Mouse (Mus musculus) intestine, postnatal 0 days (tissue): ENCODE measurements around the gene Kazn. TPM values are rescaled to one million over a fixed set of nuclear protein-coding genes. Genes with fewer than 3 reads are reported as not detected.

ENCODE experiments used
- ATAC-seq: fragments of 200-750 bp; cut with Nextera tagmentation; 2 replicates; pipeline ENCODE4 v1.8.0; 2017; ENCODE audit warnings: mild to moderate bottlenecking, moderate TSS enrichment, moderate library complexity
- H3K27ac ChIP-seq: fragments of 300-500 bp; sonication (generic); 2 replicates; pipeline ENCODE4 v1.5.1; 2014; ENCODE audit warnings: mild to moderate bottlenecking, low read depth, low read length, moderate library complexity
- H3K27me3 ChIP-seq: fragments of 300-500 bp; sonication (generic); replicated peaks from 2 replicates; pipeline ENCODE4 v1.6.1; 2014; ENCODE audit warnings: low read length, mixed read lengths; ENCODE audit not compliant: control insufficient read depth, insufficient read depth
- H3K36me3 ChIP-seq: fragments of 300-500 bp; sonication (generic); 2 replicates; pipeline ENCODE4 v1.6.1; 2014; ENCODE audit warnings: mild to moderate bottlenecking, moderate library complexity; ENCODE audit not compliant: control insufficient read depth, insufficient read depth
- H3K4me1 ChIP-seq: fragments of 300-500 bp; sonication (generic); replicated peaks from 2 replicates; pipeline ENCODE4 v1.6.1; 2014; ENCODE audit warnings: antibody characterized with exemption, low read length, mixed read lengths; ENCODE audit not compliant: control insufficient read depth, insufficient read depth
- H3K4me2 ChIP-seq: fragments of 300-500 bp; sonication (generic); replicated peaks from 2 replicates; pipeline ENCODE4 v1.6.1; 2014; ENCODE audit warnings: low read depth, mild to moderate bottlenecking, moderate library complexity
- H3K4me3 ChIP-seq: fragments of 300-500 bp; sonication (generic); 2 replicates; pipeline ENCODE4 v1.5.1; 2014; ENCODE audit warnings: low read depth, low read length
- H3K9ac ChIP-seq: fragments of 300-500 bp; sonication (generic); 2 replicates; pipeline ENCODE4 v1.6.1; 2014; ENCODE audit warnings: mild to moderate bottlenecking, low read depth, low read length
- H3K9me3 ChIP-seq: fragments of 300-500 bp; sonication (generic); 2 replicates; pipeline ENCODE4 v1.6.1; 2016; ENCODE audit warnings: mixed run types; ENCODE audit not compliant: control insufficient read depth
- CTCF ChIP-seq: sonication (generic); IDR thresholded peaks from 2 replicates; pipeline ENCODE4 v1.5.1; 2016; ENCODE audit warnings: low read depth, mild to moderate bottlenecking, control low read depth, antibody characterized with exemption, moderate library complexity
- WGBS: fragments of 180-500 bp; shearing (Covaris S2); extraction: QIAGEN DNeasy Blood & Tissue Kit; methylation state at CpG from one replicate; pipeline ENCODE4 v1.1.7; 2014; 5-methylcytosine and 5-hydroxymethylcytosine counted together
- polyA plus RNA-seq: library from polyadenylated mRNA; unstranded; fragments of >200 nt; fragmentation: Nextera tagmentation; extraction: Ambion mirVana; gene quantifications from 2 replicates; pipeline ENCODE4 v1.2.1, GENCODE M21; 2015

Kazn gene
- polyA plus RNA-seq, 1 experiment from 2014 or later, result 17.5 TPM

GRCm38 (mm10) chr4:142061485-142062240 lies 177.5 kb downstream of the Kazn start:
- Histone ChIP-seq H3K9ac (no peak overlapping the region), H3K36me3 (0 out of 2 replicates have a peak, but pooled peaks cover 4% of the 10 kb centered on the region), H3K9me3 (no peaks in the 10 kb centered on the region), H3K4me2 (no peak overlapping the region), H3K4me1 (peaks cover 17% of the 10 kb centered on the region; the same call in 1 of the 2 replicates), H3K4me3 (no peak overlapping the region), H3K27ac (peak overlapping the region; percentile 84), H3K27me3 (no peaks in the 10 kb centered on the region)
- no peak for TF ChIP-seq CTCF
- ATAC-seq, result no peak
- WGBS, result 72% methylated on average over 23 of the region's 23 CpGs

GRCm38 (mm10) chr4:142060455-142061378 lies 178.5 kb downstream of the Kazn start:
- Histone ChIP-seq H3K4me2 (no peak overlapping the region), H3K36me3 (0 out of 2 replicates have a peak, but pooled peaks cover 4% of the 10 kb centered on the region), H3K9ac (no peak overlapping the region), H3K27ac (peak overlapping the region; percentile 84), H3K27me3 (no peaks in the 10 kb centered on the region), H3K4me1 (peaks cover 8% of the 10 kb centered on the region; the same call in 1 of the 2 replicates), H3K4me3 (no peak overlapping the region), H3K9me3 (no peaks in the 10 kb centered on the region)
- WGBS, result 46% methylated on average over 18 of the region's 18 CpGs
- TF ChIP-seq CTCF, result no peak
- peak; percentile 77 for ATAC-seq

- Histone ChIP-seq H3K4me2 (no peak overlapping the region), H3K36me3 (0 out of 2 replicates have a peak, but pooled peaks cover 4% of the 10 kb centered on the region), H3K9ac (no peak overlapping the region), H3K4me3 (no peak overlapping the region), H3K27ac (no peak overlapping the region), H3K27me3 (no peaks in the 10 kb centered on the region), H3K4me1 (peaks cover 7% of the 10 kb centered on the region; the same call in 1 of the 2 replicates), H3K9me3 (no peaks in the 10 kb centered on the region)
- TF ChIP-seq CTCF, result no peak
- no peak for ATAC-seq
- 82% methylated on average over 8 of the region's 8 CpGs for WGBS
Measured at GRCm38 (mm10) chr4:142059841-142060193, 179.4 kb downstream of the Kazn start.

GRCm38 (mm10) chr4:142059113-142059840 lies 179.9 kb downstream of the Kazn start:
- no peak for ATAC-seq
- Histone ChIP-seq H3K4me1 (0 out of 2 replicates have a peak, but pooled peaks cover 10% of the 10 kb centered on the region), H3K27ac (no peak overlapping the region), H3K4me2 (no peak overlapping the region), H3K9ac (no peak overlapping the region), H3K9me3 (no peaks in the 10 kb centered on the region), H3K36me3 (0 out of 2 replicates have a peak, but pooled peaks cover 4% of the 10 kb centered on the region), H3K27me3 (no peaks in the 10 kb centered on the region), H3K4me3 (no peak overlapping the region)
- WGBS, result 79% methylated on average over 13 of the region's 13 CpGs
- no peak for TF ChIP-seq CTCF

- WGBS, result 84% methylated on average over 22 of the region's 22 CpGs
- H3K4me1 ChIP-seq, result peaks cover 16% of the 10 kb centered on the region; the same call in 1 of the 2 replicates
- no peak overlapping the region for H3K4me2 ChIP-seq
- H3K9me3 ChIP-seq, result no peaks in the 10 kb centered on the region
- H3K36me3 ChIP-seq, result 0 out of 2 replicates have a peak, but pooled peaks cover 4% of the 10 kb centered on the region
- H3K4me3 ChIP-seq, result no peak overlapping the region
- no peak for ATAC-seq
- no peaks in the 10 kb centered on the region for H3K27me3 ChIP-seq
- H3K9ac ChIP-seq, result no peak overlapping the region
- TF ChIP-seq CTCF, result no peak
- H3K27ac ChIP-seq, result no peak overlapping the region
Measured at GRCm38 (mm10) chr4:142057529-142058216, 181.5 kb downstream of the Kazn start.
